7 mouse cellular contexts compared by ENCODE assay signal in genomic region chr15:85981768-85982415, GRCm38 (mm10). TPM values are rescaled to one million over a fixed set of nuclear protein-coding genes. Genes with fewer than 3 reads are reported as not detected.
DNase-seq lines count a peak whose midpoint lies in the region; ATAC-seq and TF ChIP-seq lines count a peak whose summit lies in the region.

No protein-coding gene starts in this region.

- H3K4me2 ChIP-seq in CH12.LX (ENCODE audit: insufficient read depth, low read depth, poor library complexity, severe bottlenecking) = 0 out of 2 replicates have a peak overlapping the region, but pooled peaks have one; percentile 29
- H3K4me2 ChIP-seq in liver, embryonic 13.5 days = peak overlapping the region; percentile 23
- H3K4me2 ChIP-seq in neural tube, embryonic 15.5 days = no peak overlapping the region

- no peak for TF ChIP-seq CTCF in CH12.LX (conservative IDR thresholded peaks at IDR 0.05 in 1 of 2, IDR thresholded peaks at IDR 0.05 in 1 of 2; ENCODE audit: low read depth in 2 of 2, low read length in 2 of 2)

- in situ Hi-C loops in CH12.LX (cut with MboI; ENCODE audit: low pct_ligation_motif_present, low pct_unique_long_range_greater_than_20kb, low sequenced_read_pairs) = no loop called here

- peaks cover 34% of the 10 kb centered on the region for H3K27me3 ChIP-seq in CH12.LX (replicated peaks)
- H3K27me3 ChIP-seq in liver, embryonic 13.5 days = peaks cover 10% of the 10 kb centered on the region; the same call in 1 of the 2 replicates
- H3K27me3 ChIP-seq in neural tube, embryonic 15.5 days (replicated peaks) = no peaks in the 10 kb centered on the region

- H3K27ac ChIP-seq in CH12.LX (ENCODE audit: insufficient read depth, low read depth) = no peak overlapping the region
- H3K27ac ChIP-seq in liver, embryonic 13.5 days = no peak overlapping the region
- no peak overlapping the region for H3K27ac ChIP-seq in neural tube, embryonic 15.5 days (replicated peaks)

- no peaks in the 10 kb centered on the region for H3K79me2 ChIP-seq in CH12.LX (replicated peaks; ENCODE audit: control insufficient read depth, extremely low read depth, insufficient read depth, poor library complexity, severe bottlenecking)

- peak; percentile 45; the same call in 1 of the 2 replicates for TF ChIP-seq POLR2A in CH12.LX (IDR thresholded peaks at IDR 0.05; ENCODE audit: low read depth, low read length)

- no peaks in the 10 kb centered on the region for H3K36me3 ChIP-seq in CH12.LX (replicated peaks in 1 of 2; ENCODE audit: control insufficient read depth in 1 of 2, insufficient read depth in 1 of 2, low read length in 1 of 2)
- H3K36me3 ChIP-seq in liver, embryonic 13.5 days = no peaks in the 10 kb centered on the region
- no peaks in the 10 kb centered on the region for H3K36me3 ChIP-seq in neural tube, embryonic 15.5 days

- no peak for TF ChIP-seq EP300 in CH12.LX (IDR thresholded peaks at IDR 0.05; ENCODE audit: low read length)

- peaks cover 0 to 16% of the 10 kb centered on the region in 2 experiments; a peak in 2 of 4 replicates for H3K4me1 ChIP-seq in CH12.LX (ENCODE audit: control insufficient read depth in 1 of 2, insufficient read depth in 2 of 2)
- H3K4me1 ChIP-seq in liver, embryonic 13.5 days (replicated peaks) = peaks cover 19% of the 10 kb centered on the region
- H3K4me1 ChIP-seq in neural tube, embryonic 15.5 days = 0 out of 2 replicates have a peak, but pooled peaks cover 4% of the 10 kb centered on the region

- dilution Hi-C loops in CH12.LX (cut with MboI; ENCODE audit: extremely low pct_ligation_motif_present, extremely low pct_unique_long_range_greater_than_20kb, low sequenced_read_pairs) = no loop called here

- 11% methylated on average over 11 of the region's 11 CpGs for WGBS in liver, embryonic 13.5 days (ENCODE audit: insufficient replicate concordance)
- 55% methylated on average over 11 of the region's 11 CpGs for WGBS in neural tube, embryonic 15.5 days

- no peak overlapping the region for H3K9ac ChIP-seq in CH12.LX (ENCODE audit: insufficient read depth, low read depth)
- H3K9ac ChIP-seq in liver, embryonic 13.5 days = no peak overlapping the region
- no peak overlapping the region for H3K9ac ChIP-seq in neural tube, embryonic 15.5 days (replicated peaks)

- peak; percentile 76 for ATAC-seq in liver, embryonic 13.5 days (ENCODE audit: low read depth)
- no peak for ATAC-seq in cerebellum, adult (ENCODE audit: insufficient number of reproducible peaks, low FRiP score, low TSS enrichment)
- no peak for ATAC-seq in neural tube, embryonic 15.5 days (ENCODE audit: low FRiP score)

- DNase-seq in CH12.LX (ENCODE audit: extremely low read depth) = peak; percentile 87
- DNase-seq in c-Kit-positive CD71-negative TER-119-negative erythroid progenitor cells, embryonic 14.5 days (ENCODE audit: low read depth) = peak; percentile 79
- peak; percentile 46 for DNase-seq in liver, embryonic 13.5 days
- DNase-seq in spleen, postnatal 10 days (ENCODE audit: low spot score in 2 of 2) = peak; percentile 51 to 85
- DNase-seq in right cerebral cortex, adult 2 months (ENCODE audit: low spot score in 2 of 2) = no peak

- no peak overlapping the region for H3K4me3 ChIP-seq in CH12.LX (replicated peaks in 1 of 3; ENCODE audit: low read depth in 2 of 3, low read length in 2 of 3, poor library complexity in 1 of 3)
- no peak overlapping the region for H3K4me3 ChIP-seq in liver, embryonic 13.5 days (replicated peaks)
- H3K4me3 ChIP-seq in neural tube, embryonic 15.5 days (replicated peaks) = no peak overlapping the region

- H3K9me3 ChIP-seq in CH12.LX (replicated peaks; ENCODE audit: low read length) = no peaks in the 10 kb centered on the region
- no peaks in the 10 kb centered on the region for H3K9me3 ChIP-seq in liver, embryonic 13.5 days (replicated peaks)
- H3K9me3 ChIP-seq in neural tube, embryonic 15.5 days (replicated peaks) = no peaks in the 10 kb centered on the region

- TF ChIP-seq RAD21 in CH12.LX (IDR thresholded peaks at IDR 0.05; ENCODE audit: low read depth, low read length) = no peak

TF ChIP-seq in CH12.LX, 34 proteins besides CTCF, POLR2A, EP300 and RAD21:
- TF ChIP-seq SIN3A (IDR thresholded peaks at IDR 0.05; ENCODE audit: low read length) = no peak

RNA-seq across cellular contexts. Expression of gene Celsr1, which starts 51.7 kb away (rescaled TPM):
- total RNA-seq in CH12.LX (2012; rRNA removed) (0.17 TPM in 1 of 2 replicates, not detected in the other), CH12.LX (2014; rRNA removed) (not detected in 2 replicates)
- polyA plus RNA-seq in CH12.LX (2012; ENCODE audit: insufficient read length, low read depth) = not detected in 2 replicates
- 0.06 and 0.20 TPM in 2 replicates for polyA plus RNA-seq in liver, embryonic 13.5 days (2015; fragmentation: Nextera tagmentation; extraction: Ambion mirVana)
- 0.88 and 1.4 TPM in 2 replicates for polyA plus RNA-seq in neural tube, embryonic 15.5 days (2015; fragmentation: Nextera tagmentation; extraction: Ambion mirVana)

Comparison
In these comparisons a context has a peak if more than half of its experiments do, and no peak if none do; other contexts are left out.
1. DNase-seq: peak in CH12.LX (single experiment), c-Kit-positive CD71-negative TER-119-negative erythroid progenitor cells, embryonic 14.5 days (single experiment), liver, embryonic 13.5 days (single experiment) and spleen, postnatal 10 days (2 of 2); none in right cerebral cortex, adult 2 months (0 of 2).